Mouse (Mus musculus): ENCODE measurements at regions not wholly inside any gene's neighbourhood (a gene's known extent, or its start where the extent isn't known, plus 50 kb on each side); places are given as distances from the start of the nearest gene placed in this dataset.

GRCm38 (mm10) chr15:51472049-51472448 lies 2412.7 kb upstream of the Gm7489 start:
- TF ChIP-seq CTCF (IDR thresholded peaks at IDR 0.05; ENCODE audit: insufficient read depth, low read length) (no peak), POLR2A (IDR thresholded peaks at IDR 0.05; ENCODE audit: borderline replicate concordance, extremely low read depth, low read depth, low read length) (no peak)

All from lung, adult 2 months (tissue).